Mouse (Mus musculus): ENCODE measurements around the gene Zfp687.

GRCm38 (mm10) chr3:94958295-94958694 lies 57.0 kb downstream of the Zfp687 start:
- TF ChIP-seq CTCF (conservative IDR thresholded peaks at IDR 0.05; ENCODE audit: low read length) (no peak), NANOG (IDR thresholded peaks at IDR 0.05; ENCODE audit: borderline replicate concordance, low read length) (no peak), POU5F1 (IDR thresholded peaks at IDR 0.05; ENCODE audit: borderline replicate concordance, low read length) (no peak)
